Mouse (Mus musculus): ENCODE data around the gene Ccser1. TPM values are rescaled to one million over a fixed set of nuclear protein-coding genes. Genes with fewer than 3 reads are reported as not detected.

Ccser1 gene
- total and polyA plus RNA-seq, 3 experiments, result 0.45 to 1.7 (median 0.94) TPM

GRCm38 (mm10) chr6:61521587-61521986, 341.5 kb downstream of the Ccser1 start:
- no peak overlapping the region for H3K4me3 ChIP-seq
- no peak overlapping the region for H3K9ac ChIP-seq (ENCODE audit: low read depth, low read length)
- H3K27ac ChIP-seq, result no peak overlapping the region
- H3K27me3 ChIP-seq (ENCODE audit: control insufficient read depth, insufficient read depth, low read length), result no peaks in the 10 kb centered on the region
- 82% methylated on average over 2 of the region's 2 CpGs for WGBS
- no peaks in the 10 kb centered on the region for H3K4me1 ChIP-seq (ENCODE audit: control insufficient read depth, insufficient read depth, low read length)
- intact Hi-C loops (cut with DNase I), result no loop called here
- no peaks in the 10 kb centered on the region for H3K79me2 ChIP-seq (replicated peaks; ENCODE audit: control insufficient read depth, insufficient read depth, low read length)
- no peaks in the 10 kb centered on the region for H3K36me3 ChIP-seq (ENCODE audit: control insufficient read depth, insufficient read depth, low read length)
- DNase-seq, result no peak
- TF ChIP-seq CTCF (IDR thresholded peaks at IDR 0.05) (no peak), POLR2A (IDR thresholded peaks at IDR 0.05; ENCODE audit: insufficient read depth, low read depth, low read length) (no peak), EP300 (IDR thresholded peaks at IDR 0.05; ENCODE audit: insufficient read depth, low read depth, low read length) (no peak)

- no peak for TF ChIP-seq EP300 (IDR thresholded peaks at IDR 0.05; ENCODE audit: insufficient read depth, low read depth, low read length)
- no peak for TF ChIP-seq CTCF (IDR thresholded peaks at IDR 0.05)
- TF ChIP-seq POLR2A (IDR thresholded peaks at IDR 0.05; ENCODE audit: insufficient read depth, low read depth, low read length), result no peak
- Histone ChIP-seq H3K27me3 (ENCODE audit: control insufficient read depth, insufficient read depth, low read length) (no peaks in the 10 kb centered on the region), H3K4me1 (ENCODE audit: control insufficient read depth, insufficient read depth, low read length) (no peaks in the 10 kb centered on the region), H3K27ac (no peak overlapping the region), H3K79me2 (replicated peaks; ENCODE audit: control insufficient read depth, insufficient read depth, low read length) (no peaks in the 10 kb centered on the region), H3K9ac (ENCODE audit: low read depth, low read length) (no peak overlapping the region), H3K36me3 (ENCODE audit: control insufficient read depth, insufficient read depth, low read length) (no peaks in the 10 kb centered on the region), H3K4me3 (no peak overlapping the region)
- DNase-seq, result no peak
- 72% methylated on average over 3 of the region's 3 CpGs for WGBS
- intact Hi-C loops (cut with DNase I), result no loop called here
Measured at GRCm38 (mm10) chr6:61522108-61522507, 342.0 kb downstream of the Ccser1 start.

GRCm38 (mm10) chr6:61523748-61524493, 343.8 kb downstream of the Ccser1 start:
- H3K27me3 ChIP-seq (ENCODE audit: control insufficient read depth, insufficient read depth, low read length), result no peaks in the 10 kb centered on the region
- no peaks in the 10 kb centered on the region for H3K79me2 ChIP-seq (replicated peaks; ENCODE audit: control insufficient read depth, insufficient read depth, low read length)
- H3K4me1 ChIP-seq (ENCODE audit: control insufficient read depth, insufficient read depth, low read length), result no peaks in the 10 kb centered on the region
- 41% methylated on average over 14 of the region's 14 CpGs for WGBS
- no peak overlapping the region for H3K27ac ChIP-seq
- H3K9ac ChIP-seq (ENCODE audit: low read depth, low read length), result no peak overlapping the region
- H3K4me3 ChIP-seq, result no peak overlapping the region
- H3K36me3 ChIP-seq (ENCODE audit: control insufficient read depth, insufficient read depth, low read length), result no peaks in the 10 kb centered on the region
- TF ChIP-seq POLR2A (IDR thresholded peaks at IDR 0.05; ENCODE audit: insufficient read depth, low read depth, low read length) (no peak), EP300 (IDR thresholded peaks at IDR 0.05; ENCODE audit: insufficient read depth, low read depth, low read length) (no peak), CTCF (IDR thresholded peaks at IDR 0.05) (no peak)
- DNase-seq, result no peak
- intact Hi-C loops (cut with DNase I), result no loop called here

GRCm38 (mm10) chr6:61540732-61541131, 360.6 kb downstream of the Ccser1 start:
- TF ChIP-seq EP300 (IDR thresholded peaks at IDR 0.05; ENCODE audit: insufficient read depth, low read depth, low read length), result no peak
- no peak for TF ChIP-seq CTCF (IDR thresholded peaks at IDR 0.05)
- TF ChIP-seq POLR2A (IDR thresholded peaks at IDR 0.05; ENCODE audit: insufficient read depth, low read depth, low read length), result no peak
- Histone ChIP-seq H3K9ac (ENCODE audit: low read depth, low read length) (no peak overlapping the region), H3K4me3 (no peak overlapping the region), H3K36me3 (ENCODE audit: control insufficient read depth, insufficient read depth, low read length) (no peaks in the 10 kb centered on the region), H3K4me1 (ENCODE audit: control insufficient read depth, insufficient read depth, low read length) (no peaks in the 10 kb centered on the region), H3K27ac (no peak overlapping the region), H3K27me3 (ENCODE audit: control insufficient read depth, insufficient read depth, low read length) (no peaks in the 10 kb centered on the region), H3K79me2 (replicated peaks; ENCODE audit: control insufficient read depth, insufficient read depth, low read length) (no peaks in the 10 kb centered on the region)
- no peak for DNase-seq
- intact Hi-C loops (cut with DNase I), result no loop called here

- Histone ChIP-seq H3K4me1 (ENCODE audit: control insufficient read depth, insufficient read depth, low read length) (no peaks in the 10 kb centered on the region), H3K4me3 (no peak overlapping the region), H3K27me3 (ENCODE audit: control insufficient read depth, insufficient read depth, low read length) (no peaks in the 10 kb centered on the region), H3K27ac (no peak overlapping the region), H3K9ac (ENCODE audit: low read depth, low read length) (no peak overlapping the region), H3K36me3 (ENCODE audit: control insufficient read depth, insufficient read depth, low read length) (no peaks in the 10 kb centered on the region), H3K79me2 (replicated peaks; ENCODE audit: control insufficient read depth, insufficient read depth, low read length) (no peaks in the 10 kb centered on the region)
- WGBS, result 88% methylated on average over 7 of the region's 7 CpGs
- intact Hi-C loops (cut with DNase I), result no loop called here
- TF ChIP-seq CTCF (IDR thresholded peaks at IDR 0.05) (no peak), EP300 (IDR thresholded peaks at IDR 0.05; ENCODE audit: insufficient read depth, low read depth, low read length) (no peak)
- no peak for DNase-seq
Measured at GRCm38 (mm10) chr6:61543459-61544044, 363.4 kb downstream of the Ccser1 start.

GRCm38 (mm10) chr6:61567551-61567950, 387.4 kb downstream of the Ccser1 start:
- no peak for TF ChIP-seq POLR2A (IDR thresholded peaks at IDR 0.05; ENCODE audit: insufficient read depth, low read depth, low read length)
- no peak for TF ChIP-seq CTCF (IDR thresholded peaks at IDR 0.05)
- no peak for TF ChIP-seq EP300 (IDR thresholded peaks at IDR 0.05; ENCODE audit: insufficient read depth, low read depth, low read length)
- H3K4me3 ChIP-seq, result no peak overlapping the region
- no peaks in the 10 kb centered on the region for H3K36me3 ChIP-seq (ENCODE audit: control insufficient read depth, insufficient read depth, low read length)
- DNase-seq, result no peak
- H3K4me1 ChIP-seq (ENCODE audit: control insufficient read depth, insufficient read depth, low read length), result no peaks in the 10 kb centered on the region
- 57% methylated on average over 2 of the region's 2 CpGs for WGBS
- no peaks in the 10 kb centered on the region for H3K27me3 ChIP-seq (ENCODE audit: control insufficient read depth, insufficient read depth, low read length)
- intact Hi-C loops (cut with DNase I), result no loop called here
- no peaks in the 10 kb centered on the region for H3K79me2 ChIP-seq (replicated peaks; ENCODE audit: control insufficient read depth, insufficient read depth, low read length)
- H3K27ac ChIP-seq, result no peak overlapping the region
- H3K9ac ChIP-seq (ENCODE audit: low read depth, low read length), result no peak overlapping the region

Data from heart, adult 2 months (tissue).